Mouse (Mus musculus): Measurements from ENCODE around the gene Pmepa1.

DNA sequence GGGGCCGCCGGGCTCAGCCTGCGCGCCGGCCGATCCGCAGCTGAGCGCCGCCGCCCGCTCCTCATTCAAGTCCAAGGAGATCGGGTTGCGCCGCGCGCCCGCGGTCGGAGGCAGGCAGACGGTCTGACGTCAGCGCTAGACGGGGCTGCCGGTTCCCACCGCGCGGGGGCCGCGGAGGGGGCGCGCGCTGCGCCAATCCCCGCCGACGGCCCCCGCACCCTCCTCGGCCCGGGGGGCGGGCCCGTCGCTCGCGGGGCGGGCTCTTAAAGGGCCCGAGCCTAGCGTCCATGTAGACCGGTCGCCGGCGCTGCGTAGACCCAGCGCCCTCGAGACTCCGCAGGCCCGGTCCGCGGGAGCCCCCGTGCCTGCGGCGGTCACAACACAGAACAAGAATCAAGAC lies at the start of gene Pmepa1:
- TF ChIP-seq EP300 (optimal IDR thresholded peaks at IDR 0.05) (no peak), CTCF (IDR thresholded peaks at IDR 0.05; ENCODE audit: low read depth) (peak; percentile 11; the same call in 1 of the 2 replicates)

Measured in stomach, postnatal 0 days (tissue).